Mouse (Mus musculus): Measurements from ENCODE around the gene Irgc1.

GRCm38 (mm10) chr7:24410123-24410522, 42.0 kb downstream of the Irgc1 start:
- TF ChIP-seq CTCF (IDR thresholded peaks at IDR 0.05; ENCODE audit: extremely low read depth, insufficient read depth, insufficient read length, insufficient replicate concordance) (no peak), POLR2A (IDR thresholded peaks at IDR 0.05; ENCODE audit: low read depth, low read length) (no peak)

Data from spleen, adult 2 months (tissue).